Mouse (Mus musculus) embryonic facial prominence, embryonic 12.5 days (tissue): ENCODE data around the gene Dnpep. TPM values are rescaled to one million over a fixed set of nuclear protein-coding genes. Genes with fewer than 3 reads are reported as not detected.

Source experiments
- polyA plus RNA-seq: library from polyadenylated mRNA; unstranded; fragments of >200 nt; fragmentation: Nextera tagmentation; extraction: Ambion mirVana; gene quantifications from 2 replicates; pipeline ENCODE4 v1.2.1, GENCODE M21; 2016

Gene Dnpep
- polyA plus RNA-seq, 1 experiment from 2014 or later = 143 TPM

Other genes with a start within 250 kb of the Dnpep start
- 10.9 and 11.3 TPM in 2 replicates for gene Nhej1, start 192.8 kb downstream of the Dnpep start, polyA plus RNA-seq
- gene Slc23a3, start 184.1 kb downstream of the Dnpep start, polyA plus RNA-seq = 0.08 and 0.10 TPM in 2 replicates
- 45.1 and 46.2 TPM in 2 replicates for gene Cnppd1, start 175.3 kb downstream of the Dnpep start, polyA plus RNA-seq
- gene Retreg2, start 175.2 kb downstream of the Dnpep start, polyA plus RNA-seq = 43.4 and 46.7 TPM in 2 replicates
- gene Zfand2b, start 149.3 kb downstream of the Dnpep start, polyA plus RNA-seq = 40.6 and 42.4 TPM in 2 replicates
- 30.8 and 35.7 TPM in 2 replicates for gene Abcb6, start 137.6 kb downstream of the Dnpep start, polyA plus RNA-seq
- 27.6 and 31.5 TPM in 2 replicates for gene Ankzf1, start 125.8 kb downstream of the Dnpep start, polyA plus RNA-seq
- 29.0 and 32.5 TPM in 2 replicates for gene Atg9a, start 125.8 kb downstream of the Dnpep start, polyA plus RNA-seq
- 21.6 and 21.7 TPM in 2 replicates for gene Glb1l, start 107.2 kb downstream of the Dnpep start, polyA plus RNA-seq
- gene Stk16, start 107.2 kb downstream of the Dnpep start, polyA plus RNA-seq = 132 and 138 TPM in 2 replicates
- gene Tuba4a, start 98.1 kb downstream of the Dnpep start, polyA plus RNA-seq = 16.2 and 18.7 TPM in 2 replicates
- not detected in 2 replicates for gene A630095N17Rik, start 85.9 kb downstream of the Dnpep start, polyA plus RNA-seq
- gene Dnajb2, start 81.6 kb downstream of the Dnpep start, polyA plus RNA-seq = 40.0 and 45.0 TPM in 2 replicates
- 2.0 and 2.5 TPM in 2 replicates for gene Ptprn, start 53.5 kb downstream of the Dnpep start, polyA plus RNA-seq
- gene Resp18, start 39.6 kb downstream of the Dnpep start, polyA plus RNA-seq = 1.8 and 5.4 TPM in 2 replicates
- 15.9 and 20.1 TPM in 2 replicates for gene Des, start 42.3 kb upstream of the Dnpep start, polyA plus RNA-seq
- gene Speg, start 57.3 kb upstream of the Dnpep start, polyA plus RNA-seq = 26.1 and 26.7 TPM in 2 replicates
- gene Gmppa, start 117.9 kb upstream of the Dnpep start, polyA plus RNA-seq = 61.1 and 64.6 TPM in 2 replicates
- 0.64 and 0.76 TPM in 2 replicates for gene Asic4, start 132.4 kb upstream of the Dnpep start, polyA plus RNA-seq
- gene Chpf, start 161.3 kb upstream of the Dnpep start, polyA plus RNA-seq = 32.5 and 33.5 TPM in 2 replicates
- gene Tmem198, start 161.5 kb upstream of the Dnpep start, polyA plus RNA-seq = 2.5 and 3.1 TPM in 2 replicates
- 101 and 104 TPM in 2 replicates for gene Obsl1, start 188.5 kb upstream of the Dnpep start, polyA plus RNA-seq
- 11.7 and 11.8 TPM in 2 replicates for gene Inha, start 189.1 kb upstream of the Dnpep start, polyA plus RNA-seq
- gene Stk11ip, start 203.5 kb upstream of the Dnpep start, polyA plus RNA-seq = 28.0 and 28.7 TPM in 2 replicates
- gene Slc4a3, start 228.3 kb upstream of the Dnpep start, polyA plus RNA-seq = 33.1 and 33.7 TPM in 2 replicates